Mouse (Mus musculus) liver, embryonic 11.5 days (tissue): ENCODE data around the gene Fgf14. TPM values are rescaled to one million over a fixed set of nuclear protein-coding genes. Genes with fewer than 3 reads are reported as not detected.
"Not testable (repeated sequence)": the region's sequence is repeated elsewhere in the genome, so short reads cannot be mapped to it uniquely, and the experiment has no call there.

Source experiments
- ATAC-seq: fragments of 200-750 bp; cut with Nextera tagmentation; replicated peaks from 2 replicates; pipeline ENCODE4 v1.8.0; 2017; ENCODE audit warnings: moderate number of reproducible peaks, mild to moderate bottlenecking, moderate TSS enrichment, moderate library complexity; ENCODE audit not compliant: low FRiP score
- DNase-seq: peaks from one replicate; pipeline ENCODE4 v3.0.0-alpha.2; 2017; ENCODE audit warnings: low spot score
- H3K27ac ChIP-seq: fragments of 300-500 bp; sonication (generic); 2 replicates; pipeline ENCODE4 v1.5.1; 2014; ENCODE audit warnings: mild to moderate bottlenecking, low read depth, low read length, control low read depth
- H3K27me3 ChIP-seq: fragments of 300-500 bp; sonication (generic); replicated peaks from 2 replicates; pipeline ENCODE4 v1.6.1; 2014; ENCODE audit warnings: low read length, mixed read lengths; ENCODE audit not compliant: control insufficient read depth, insufficient read depth
- H3K36me3 ChIP-seq: fragments of 300-500 bp; sonication (generic); 2 replicates; pipeline ENCODE4 v1.6.1; 2014; ENCODE audit warnings: mild to moderate bottlenecking, low read length, moderate library complexity, mixed read lengths; ENCODE audit not compliant: control insufficient read depth, insufficient read depth
- H3K4me1 ChIP-seq: fragments of 300-500 bp; sonication (generic); replicated peaks from 2 replicates; pipeline ENCODE4 v1.6.1; 2014; ENCODE audit warnings: low read length, mixed read lengths; ENCODE audit not compliant: control insufficient read depth, insufficient read depth
- H3K4me2 ChIP-seq: fragments of 300-500 bp; sonication (generic); 2 replicates; pipeline ENCODE4 v1.6.1; 2014; ENCODE audit warnings: mild to moderate bottlenecking, control low read depth, moderate library complexity
- H3K4me3 ChIP-seq: fragments of 300-500 bp; sonication (generic); 2 replicates; pipeline ENCODE4 v1.5.1; 2014; ENCODE audit warnings: low read depth, low read length, control low read depth
- H3K9ac ChIP-seq: fragments of 300-500 bp; sonication (generic); 2 replicates; pipeline ENCODE4 v1.6.1; 2014; ENCODE audit warnings: low read depth, low read length, control low read depth
- H3K9me3 ChIP-seq: fragments of 300-500 bp; sonication (generic); 2 replicates; pipeline ENCODE4 v1.6.1; 2016; ENCODE audit warnings: low read length, inconsistent platforms, mixed read lengths; ENCODE audit not compliant: control insufficient read depth
- WGBS: fragments of 180-500 bp; shearing (Covaris S2); extraction: QIAGEN DNeasy Blood & Tissue Kit; methylation state at CpG from one replicate; pipeline ENCODE4 v1.1.7; 2014; 5-methylcytosine and 5-hydroxymethylcytosine counted together
- polyA plus RNA-seq: library from polyadenylated mRNA; unstranded; fragments of >200 nt; fragmentation: Nextera tagmentation; extraction: Ambion mirVana; gene quantifications from 2 replicates; pipeline ENCODE4 v1.2.1, GENCODE M21; 2014

Fgf14 gene
- polyA plus RNA-seq, 1 experiment from 2014 or later = 0.22 TPM

GRCm38 (mm10) chr14:124444831-124445230 lies 232.1 kb downstream of the Fgf14 start:
- Histone ChIP-seq H3K9me3 (no peaks in the 10 kb centered on the region), H3K9ac (no peak overlapping the region), H3K4me3 (no peak overlapping the region), H3K4me2 (no peak overlapping the region), H3K27ac (no peak overlapping the region), H3K36me3 (no peaks in the 10 kb centered on the region), H3K27me3 (no peaks in the 10 kb centered on the region), H3K4me1 (no peaks in the 10 kb centered on the region)
- ATAC-seq (no peak), DNase-seq (no peak)

DNA sequence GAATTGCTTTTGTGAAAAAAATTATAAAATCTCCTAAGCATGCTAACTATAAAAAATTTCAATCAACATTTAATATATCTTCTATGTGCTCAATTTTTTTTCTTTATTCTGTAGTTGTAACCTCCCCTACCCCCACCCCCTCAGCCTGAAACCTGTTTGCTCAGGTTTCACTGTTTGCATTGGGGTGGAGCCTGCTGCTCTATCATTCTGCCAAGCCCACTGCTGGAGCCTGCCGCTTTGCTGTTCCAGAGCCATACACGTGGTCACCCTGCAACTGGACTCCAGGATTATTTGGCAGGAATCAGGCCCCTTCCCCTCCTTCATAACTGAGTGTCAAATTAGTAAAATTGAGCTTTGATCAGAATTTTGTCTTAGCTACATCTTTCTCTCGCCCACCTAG lies 237.6 kb downstream of the Fgf14 start:
- not testable (repeated sequence) for H3K27me3 ChIP-seq, H3K36me3 ChIP-seq, H3K27ac ChIP-seq, H3K9me3 ChIP-seq, H3K9ac ChIP-seq, H3K4me2 ChIP-seq, ATAC-seq, DNase-seq, H3K4me3 ChIP-seq, H3K4me1 ChIP-seq
- 27% methylated on average over 3 of the region's 3 CpGs for WGBS

GRCm38 (mm10) chr14:124411890-124412289 lies 265.0 kb downstream of the Fgf14 start:
- H3K4me1 ChIP-seq = no peaks in the 10 kb centered on the region
- 66% methylated on average over 2 of the region's 2 CpGs for WGBS
- H3K4me2 ChIP-seq = no peak overlapping the region
- DNase-seq (no peak), ATAC-seq (no peak)
- H3K9me3 ChIP-seq = no peaks in the 10 kb centered on the region
- no peak overlapping the region for H3K9ac ChIP-seq
- no peaks in the 10 kb centered on the region for H3K27me3 ChIP-seq
- H3K27ac ChIP-seq = no peak overlapping the region
- no peak overlapping the region for H3K4me3 ChIP-seq
- no peaks in the 10 kb centered on the region for H3K36me3 ChIP-seq

GRCm38 (mm10) chr14:124410945-124411344 lies 266.0 kb downstream of the Fgf14 start:
- Histone ChIP-seq H3K27ac (no peak overlapping the region), H3K9ac (no peak overlapping the region), H3K9me3 (no peaks in the 10 kb centered on the region), H3K4me3 (no peak overlapping the region), H3K4me2 (no peak overlapping the region), H3K27me3 (no peaks in the 10 kb centered on the region), H3K36me3 (no peaks in the 10 kb centered on the region), H3K4me1 (no peaks in the 10 kb centered on the region)
- DNase-seq = no peak
- ATAC-seq = no peak
- 0% methylated on average over 1 of the region's 1 CpGs for WGBS

DNA sequence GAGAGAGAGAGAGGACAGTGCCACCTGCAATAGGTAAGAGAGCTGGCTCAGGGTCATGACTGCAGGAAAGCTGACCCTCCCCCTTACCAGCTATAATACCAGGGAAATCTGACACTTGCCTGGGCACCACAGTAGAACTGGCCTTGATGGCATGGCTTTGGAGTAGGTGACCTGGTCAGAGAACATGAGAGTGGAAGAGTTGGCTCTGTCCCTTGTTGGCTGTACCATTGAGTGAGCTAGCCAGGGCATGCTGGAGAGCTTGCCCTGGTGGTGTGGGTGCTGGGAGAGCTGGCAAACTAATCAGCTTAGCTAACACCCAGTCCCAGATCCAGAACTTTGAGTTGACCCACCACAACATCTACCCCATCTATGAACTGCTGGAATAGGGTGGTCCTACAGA lies 348.5 kb downstream of the Fgf14 start:
- H3K4me1 ChIP-seq = no peaks in the 10 kb centered on the region
- no peak overlapping the region for H3K4me3 ChIP-seq
- H3K36me3 ChIP-seq = no peaks in the 10 kb centered on the region
- ATAC-seq = no peak
- no peak overlapping the region for H3K27ac ChIP-seq
- DNase-seq = no peak
- no peak overlapping the region for H3K9ac ChIP-seq
- H3K27me3 ChIP-seq = no peaks in the 10 kb centered on the region
- no peak overlapping the region for H3K4me2 ChIP-seq
- no peaks in the 10 kb centered on the region for H3K9me3 ChIP-seq

GRCm38 (mm10) chr14:124319017-124319718 lies 357.8 kb downstream of the Fgf14 start:
- H3K9me3 ChIP-seq = no peaks in the 10 kb centered on the region
- no peak overlapping the region for H3K27ac ChIP-seq
- H3K4me2 ChIP-seq = no peak overlapping the region
- H3K9ac ChIP-seq = no peak overlapping the region
- 34% methylated on average over 1 of the region's 1 CpGs for WGBS
- H3K4me1 ChIP-seq = no peaks in the 10 kb centered on the region
- ATAC-seq (no peak), DNase-seq (no peak)
- H3K36me3 ChIP-seq = no peaks in the 10 kb centered on the region
- H3K4me3 ChIP-seq = no peak overlapping the region
- no peaks in the 10 kb centered on the region for H3K27me3 ChIP-seq

DNA sequence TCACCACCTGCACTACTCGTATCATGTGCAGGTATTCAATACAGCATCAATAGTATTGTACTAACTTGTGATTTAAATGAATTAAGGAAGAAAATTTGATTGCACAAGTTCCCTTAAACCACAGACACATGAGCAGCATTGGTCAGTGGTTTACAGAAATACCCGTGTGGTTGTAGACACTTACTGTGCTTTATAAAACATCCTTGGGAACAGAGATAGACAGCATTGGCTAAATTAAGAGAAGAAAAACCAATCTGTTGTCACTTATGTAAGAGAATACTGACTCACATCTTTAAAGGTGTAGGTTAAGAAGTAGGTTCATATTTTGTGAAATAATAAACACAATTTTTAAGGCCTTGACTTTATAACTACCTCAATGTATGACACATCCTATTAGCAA lies 361.4 kb downstream of the Fgf14 start:
- no peak for DNase-seq
- H3K27ac ChIP-seq = no peak overlapping the region
- no peaks in the 10 kb centered on the region for H3K9me3 ChIP-seq
- ATAC-seq = no peak
- no peaks in the 10 kb centered on the region for H3K4me1 ChIP-seq
- H3K36me3 ChIP-seq = no peaks in the 10 kb centered on the region
- H3K9ac ChIP-seq = no peak overlapping the region
- 71% methylated on average over 2 of the region's 2 CpGs for WGBS
- H3K4me2 ChIP-seq = no peak overlapping the region
- H3K27me3 ChIP-seq = no peaks in the 10 kb centered on the region
- no peak overlapping the region for H3K4me3 ChIP-seq

DNA sequence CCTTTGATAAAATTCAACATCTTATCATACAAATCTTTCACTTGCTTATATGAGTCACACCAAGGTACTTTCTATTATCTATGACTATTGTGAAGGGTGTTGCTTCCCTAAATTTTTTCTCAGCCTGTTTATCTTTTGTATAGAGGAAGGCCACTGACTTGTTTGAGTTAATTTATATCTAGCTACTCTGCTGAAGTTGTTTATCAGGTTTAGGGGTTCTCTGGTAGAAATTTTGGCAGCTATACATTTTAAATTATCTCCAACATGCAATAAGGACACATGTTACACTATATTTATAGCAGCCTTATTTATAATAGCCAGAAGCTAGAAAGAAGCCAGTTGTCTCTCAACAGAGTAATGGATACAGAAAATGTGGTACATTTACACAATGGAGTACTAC lies 389.9 kb downstream of the Fgf14 start:
- Histone ChIP-seq H3K27me3 (no peaks in the 10 kb centered on the region), H3K9me3 (no peaks in the 10 kb centered on the region), H3K36me3 (no peaks in the 10 kb centered on the region), H3K4me1 (no peaks in the 10 kb centered on the region), H3K9ac (no peak overlapping the region), H3K4me2 (no peak overlapping the region), H3K27ac (no peak overlapping the region), H3K4me3 (no peak overlapping the region)
- ATAC-seq (no peak), DNase-seq (no peak)

GRCm38 (mm10) chr14:124278384-124278944 lies 398.5 kb downstream of the Fgf14 start:
- H3K9ac ChIP-seq = no peak overlapping the region
- no peaks in the 10 kb centered on the region for H3K4me1 ChIP-seq
- no peaks in the 10 kb centered on the region for H3K9me3 ChIP-seq
- DNase-seq (no peak), ATAC-seq (no peak)
- no peak overlapping the region for H3K27ac ChIP-seq
- no peak overlapping the region for H3K4me2 ChIP-seq
- no peaks in the 10 kb centered on the region for H3K36me3 ChIP-seq
- no peak overlapping the region for H3K4me3 ChIP-seq
- no peaks in the 10 kb centered on the region for H3K27me3 ChIP-seq
